Mouse (Mus musculus) monocyte, adult 5-6 weeks (primary cell): Measurements from ENCODE around the gene Agpat1. TPM values are rescaled to one million over a fixed set of nuclear protein-coding genes. Genes with fewer than 3 reads are reported as not detected.

Source experiments
- ATAC-seq: fragments of 153-309, 156-312 bp; replicated peaks from 2 replicates; pipeline ENCODE4 v1.8.0; 2017; ENCODE audit warnings: mild to moderate bottlenecking; ENCODE audit not compliant: low TSS enrichment, insufficient number of reproducible peaks, severe bottlenecking, poor library complexity, low FRiP score
- total RNA-seq: library from RNA; stranded (forward); fragments of 200-1000, 200-491, 200-594 nt; gene quantifications from 3 replicates; pipeline ENCODE4 v1.2.3, GENCODE M21; 2017

The Agpat1 gene
- total RNA-seq, 1 experiment from 2014 or later: 14.3 TPM

DNA sequence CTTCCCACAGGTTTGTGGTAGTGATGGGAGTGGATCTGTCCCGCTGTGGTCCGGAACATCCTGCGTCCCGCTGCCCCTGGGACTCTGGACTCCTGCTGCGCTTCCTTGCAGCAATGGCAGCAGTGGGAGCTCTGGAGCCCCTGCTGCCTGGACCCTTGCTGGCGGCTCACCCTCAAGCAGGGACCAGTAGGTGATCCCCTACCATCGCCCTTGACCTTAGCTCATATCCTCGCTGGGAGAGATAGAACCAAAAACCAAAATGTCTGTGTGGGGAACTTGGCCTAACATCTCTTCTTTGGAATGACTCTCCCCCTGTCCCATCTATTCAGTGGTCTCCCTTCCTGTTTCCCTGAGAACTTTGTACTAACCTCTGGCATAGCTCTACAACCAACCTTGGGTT is 20.2 kb upstream of the Agpat1 start:
- no peak for ATAC-seq

DNA sequence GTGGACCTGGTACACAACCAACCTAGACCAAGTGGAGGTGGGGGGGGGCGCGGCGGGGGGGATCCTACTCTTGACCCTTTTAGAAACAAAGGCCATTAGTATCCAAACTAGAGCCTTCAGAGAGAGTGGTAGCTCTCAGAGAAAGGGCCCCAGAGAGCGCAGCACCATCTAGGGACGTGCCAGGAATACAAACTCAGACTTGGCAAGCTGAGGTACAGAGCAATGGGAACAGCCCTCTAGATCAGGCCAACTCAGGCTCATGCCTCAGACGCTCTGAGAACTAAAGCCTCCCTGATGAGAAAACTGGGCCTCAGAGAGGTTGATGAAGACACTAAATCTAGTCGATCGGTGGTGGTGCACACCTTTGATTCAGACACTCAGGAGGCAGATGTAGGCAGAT is 18.9 kb upstream of the Agpat1 start:
- ATAC-seq: no peak

DNA sequence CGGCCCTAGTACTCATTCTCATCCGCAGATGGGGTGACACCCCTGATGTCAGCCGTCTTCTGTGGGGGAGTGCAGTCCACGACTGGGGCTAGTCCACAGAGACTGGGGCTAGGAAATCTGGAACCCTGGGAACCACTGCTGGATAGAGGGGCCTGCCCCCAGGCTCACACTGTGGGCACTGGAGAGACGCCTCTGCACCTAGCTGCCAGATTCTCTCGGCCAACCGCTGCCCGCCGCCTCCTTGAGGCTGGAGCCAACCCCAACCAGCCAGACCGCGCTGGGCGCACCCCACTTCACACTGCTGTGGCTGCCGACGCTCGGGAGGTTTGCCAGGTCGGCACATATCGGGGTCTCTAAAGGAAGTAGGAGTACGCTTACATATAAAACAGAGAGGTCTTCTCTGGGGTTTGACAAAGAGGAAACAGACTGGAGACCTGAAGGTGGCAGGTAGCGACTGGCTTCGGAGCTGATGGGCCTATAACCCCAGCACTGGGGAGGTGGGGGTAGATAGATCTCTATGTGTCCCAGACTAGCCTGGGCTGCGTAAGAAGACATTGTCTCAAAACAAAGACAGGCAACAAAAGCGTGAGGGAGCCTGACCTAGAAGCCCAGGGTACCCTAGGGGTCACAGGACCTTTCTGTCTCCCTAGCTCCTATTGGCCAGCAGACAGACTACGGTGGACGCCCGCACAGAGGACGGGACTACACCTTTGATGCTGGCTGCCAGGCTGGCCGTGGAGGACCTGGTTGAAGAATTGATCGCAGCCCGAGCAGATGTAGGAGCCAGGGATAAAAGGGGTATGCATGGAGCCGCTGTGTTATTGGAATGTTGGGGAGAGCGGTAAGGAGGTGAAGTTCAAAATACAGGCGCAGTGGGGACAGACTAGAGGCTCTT is 17.9 kb upstream of the Agpat1 start:
- ATAC-seq: no peak

DNA sequence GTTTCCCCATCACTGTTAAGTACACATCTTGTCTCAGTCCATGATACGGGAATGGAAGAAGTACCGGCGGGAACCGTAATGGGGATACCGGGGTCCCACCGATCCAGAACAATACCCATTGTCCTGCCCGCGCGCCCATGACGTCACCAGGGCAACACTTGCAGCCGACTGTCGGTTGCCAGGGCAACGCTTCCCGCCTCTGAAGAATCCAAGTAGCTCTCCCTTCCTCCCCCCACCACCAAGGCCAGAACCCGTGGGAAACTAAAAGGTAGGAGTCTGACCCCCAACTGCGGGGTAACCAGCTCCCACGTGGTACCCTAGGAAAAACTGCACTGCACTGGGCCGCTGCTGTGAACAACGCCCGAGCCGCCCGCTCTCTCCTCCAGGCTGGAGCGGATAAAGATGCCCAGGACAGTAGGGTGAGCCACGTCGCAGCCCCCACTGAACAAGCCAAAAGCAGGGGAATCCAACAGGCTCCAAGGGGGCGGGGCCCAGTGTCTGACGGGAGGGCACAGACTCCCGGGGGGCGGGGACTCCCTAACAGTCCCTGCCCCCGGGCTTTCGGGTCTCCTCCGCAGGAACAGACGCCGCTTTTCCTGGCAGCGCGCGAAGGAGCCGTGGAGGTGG is 17.2 kb upstream of the Agpat1 start:
- ATAC-seq: peak; percentile 21; the same call in 1 of the 2 replicates

DNA sequence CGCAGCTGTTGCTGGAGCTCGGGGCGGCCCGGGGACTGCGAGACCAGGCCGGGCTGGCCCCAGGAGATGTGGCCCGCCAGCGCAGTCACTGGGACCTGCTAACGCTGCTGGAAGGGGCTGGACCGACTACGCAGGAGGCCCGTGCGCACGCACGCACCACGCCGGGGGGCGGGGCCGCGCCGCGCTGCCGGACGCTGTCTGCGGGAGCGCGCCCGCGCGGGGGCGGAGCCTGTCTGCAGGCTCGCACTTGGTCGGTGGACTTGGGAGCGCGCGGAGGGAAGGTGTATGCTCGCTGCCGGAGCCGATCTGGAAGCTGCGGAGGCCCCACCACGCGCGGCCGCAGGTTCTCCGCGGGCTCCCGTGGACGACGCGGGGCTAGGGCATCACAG is 16.6 kb upstream of the Agpat1 start:
- peak; percentile 49 for ATAC-seq

DNA sequence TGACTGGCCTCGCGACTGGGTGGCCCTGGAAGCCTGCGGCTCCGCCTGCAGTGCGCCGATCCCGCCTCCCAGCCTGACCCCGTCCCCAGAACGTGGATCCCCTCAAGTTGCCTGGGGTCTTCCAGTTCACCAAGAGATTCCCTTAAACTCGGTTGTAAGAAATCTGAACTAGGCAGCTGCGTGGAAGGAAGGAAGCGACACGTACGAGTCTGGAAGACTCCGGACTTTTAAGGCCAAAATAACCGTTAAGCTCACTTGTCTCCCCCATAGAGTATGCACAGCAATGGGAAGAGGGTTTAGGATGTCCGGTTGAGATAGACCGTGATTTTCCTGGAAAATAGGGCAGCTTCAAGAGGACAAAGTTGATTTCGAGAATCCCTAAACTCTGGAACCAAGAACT is 16.2 kb upstream of the Agpat1 start:
- no peak for ATAC-seq

DNA sequence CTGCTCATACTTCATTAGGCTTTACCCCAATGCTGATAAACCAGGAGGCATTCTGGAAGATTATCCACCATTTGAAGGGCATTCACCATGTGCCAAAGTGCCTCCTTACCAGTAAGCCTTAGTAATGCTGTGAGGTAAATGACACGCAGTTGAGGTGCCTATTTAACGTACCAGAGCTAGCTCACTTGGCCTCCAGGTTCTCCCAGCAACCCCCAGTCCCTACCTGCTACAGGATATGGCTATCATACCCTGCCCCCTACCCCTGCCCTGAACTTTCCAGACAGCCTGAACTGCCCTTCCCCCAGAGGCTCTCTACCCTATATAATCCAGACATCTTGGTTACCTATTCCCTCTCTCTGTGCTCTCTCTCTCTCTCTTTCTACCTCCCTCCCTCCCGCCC is 15.3 kb upstream of the Agpat1 start:
- no peak for ATAC-seq

DNA sequence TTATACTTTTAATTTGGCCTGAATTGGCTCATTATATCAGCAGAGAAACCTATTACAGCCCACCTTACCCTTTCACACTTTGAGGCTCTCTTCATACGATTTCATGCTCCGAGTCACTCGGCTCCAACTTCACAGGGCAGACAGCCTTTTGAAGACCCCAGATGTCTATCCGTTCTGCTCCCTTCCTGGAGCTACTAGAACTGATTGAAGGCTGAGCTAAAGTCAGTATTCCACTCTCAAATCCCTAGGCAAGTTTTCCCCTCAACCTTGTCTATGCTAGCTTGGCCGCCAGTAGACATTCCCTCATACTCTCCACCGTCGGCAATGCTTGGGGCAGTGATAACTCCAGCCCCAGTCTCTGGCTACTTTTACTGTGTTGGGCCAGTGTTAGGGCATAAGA is 14.9 kb upstream of the Agpat1 start:
- no peak for ATAC-seq

DNA sequence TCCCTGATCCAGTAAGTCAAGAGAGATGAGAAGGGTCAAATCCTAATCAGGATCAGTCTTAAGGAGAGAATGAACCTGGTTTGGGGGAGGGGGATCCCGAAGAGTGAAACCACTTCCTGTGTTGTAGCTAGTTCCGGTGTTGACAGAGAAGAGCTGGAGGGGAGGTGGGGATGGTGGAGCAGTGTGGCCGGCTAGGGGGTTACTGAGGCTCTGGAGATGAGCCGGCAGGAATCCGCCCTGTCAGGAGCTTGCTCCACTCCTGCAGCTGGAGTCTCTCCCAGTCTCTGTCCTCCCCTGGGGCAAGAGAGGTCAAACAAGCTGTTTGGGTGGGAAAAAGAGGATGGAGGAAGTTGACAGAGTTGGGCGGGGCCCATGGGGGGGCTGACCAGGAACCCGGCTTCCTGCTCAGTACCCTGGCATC is 14.4 kb upstream of the Agpat1 start, which contains the start of gene Gpsm3:
Gene Gpsm3 (plus strand): TSS at position 126 of the 421 bp plus-strand sequence.
- ATAC-seq: 0 out of 2 replicates have a peak, but pooled peaks have one; percentile 5

DNA sequence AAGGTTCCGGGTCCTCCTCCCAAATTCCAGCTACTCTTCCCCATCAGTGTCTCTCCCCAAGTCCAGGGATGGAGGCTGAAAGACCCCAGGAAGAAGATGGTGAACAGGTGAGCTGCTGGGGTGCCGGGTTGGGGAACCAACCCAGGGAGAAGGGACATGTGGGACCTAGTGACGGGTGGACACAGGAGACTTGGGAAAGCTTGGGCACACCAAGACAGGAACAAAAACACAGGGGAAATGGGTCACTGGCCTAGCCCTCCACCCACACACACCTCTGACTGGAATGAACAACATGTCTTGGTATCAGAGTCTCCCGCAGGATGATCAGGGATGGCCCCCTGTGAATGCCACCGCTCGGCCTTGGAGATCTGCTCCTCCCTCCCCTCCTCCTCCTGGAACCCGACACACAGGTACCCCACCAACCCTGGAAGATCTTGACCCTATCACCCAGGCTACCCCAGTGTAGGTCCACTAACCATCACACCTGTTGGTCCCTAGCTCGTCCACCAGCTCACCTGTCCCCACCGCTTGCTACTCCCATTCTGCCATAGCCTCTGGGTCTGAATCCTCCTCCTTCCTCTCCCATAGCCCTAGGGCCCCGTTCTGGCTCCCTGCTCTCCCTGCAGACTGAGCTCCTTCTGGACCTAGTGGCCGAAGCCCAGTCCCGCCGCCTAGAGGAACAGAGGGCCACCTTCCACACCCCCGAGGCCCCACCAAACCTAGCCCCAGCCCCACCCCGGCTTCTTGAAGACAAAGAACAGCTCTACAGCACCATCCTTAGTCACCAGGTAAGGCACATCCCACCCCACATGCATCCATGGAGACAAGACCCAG is 13.7 kb upstream of the Agpat1 start:
- no peak for ATAC-seq

DNA sequence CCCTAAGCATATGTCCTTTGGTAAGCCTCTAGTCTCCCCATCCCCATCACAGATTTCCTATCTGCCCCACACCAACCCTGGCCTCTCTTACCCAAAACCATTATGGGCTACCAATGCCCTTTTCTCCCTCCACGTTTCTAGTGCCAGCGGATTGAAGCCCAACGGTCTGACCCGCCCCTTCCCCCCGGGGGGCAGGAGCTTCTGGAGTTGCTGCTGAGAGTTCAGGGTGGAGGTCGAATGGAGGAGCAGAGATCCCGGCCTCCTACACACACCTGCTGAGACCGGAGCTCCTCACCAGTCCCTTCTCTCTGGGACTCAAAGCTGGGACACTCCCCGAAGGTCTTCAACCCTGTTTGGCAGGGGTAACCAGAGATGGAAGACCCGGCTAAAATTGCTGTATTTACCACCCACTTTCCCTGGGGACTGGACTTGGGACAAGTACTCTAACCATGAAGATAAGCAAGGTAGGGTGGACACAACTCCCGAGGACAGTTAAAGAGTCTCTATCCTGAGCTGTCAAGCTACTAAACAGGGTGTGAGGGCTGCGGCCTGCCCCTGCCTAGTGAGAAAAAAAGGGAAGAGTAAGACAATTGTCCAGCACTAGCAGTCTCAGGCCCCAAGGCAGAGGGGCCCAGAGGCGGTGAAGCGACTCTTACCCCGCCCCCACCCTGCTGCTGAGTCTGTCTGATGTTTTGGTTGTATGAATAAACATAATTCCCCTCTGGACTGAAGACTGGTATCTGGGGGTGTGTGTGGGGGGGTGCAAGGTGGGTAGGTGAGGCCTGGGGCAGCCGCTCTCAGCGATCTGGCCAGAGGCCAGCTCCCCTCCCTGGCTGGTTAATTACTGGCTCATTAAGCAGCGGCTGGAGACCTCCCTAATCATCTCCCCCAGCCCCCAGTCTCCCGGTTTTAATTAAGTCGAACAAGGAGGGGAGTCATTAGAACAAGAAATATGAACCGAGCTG is 12.8 kb upstream of the Agpat1 start, which contains the start of gene Pbx2:
Gene Pbx2 (plus strand): TSS at position 238 of the 965 bp plus-strand sequence.
- ATAC-seq: peak; percentile 29

DNA sequence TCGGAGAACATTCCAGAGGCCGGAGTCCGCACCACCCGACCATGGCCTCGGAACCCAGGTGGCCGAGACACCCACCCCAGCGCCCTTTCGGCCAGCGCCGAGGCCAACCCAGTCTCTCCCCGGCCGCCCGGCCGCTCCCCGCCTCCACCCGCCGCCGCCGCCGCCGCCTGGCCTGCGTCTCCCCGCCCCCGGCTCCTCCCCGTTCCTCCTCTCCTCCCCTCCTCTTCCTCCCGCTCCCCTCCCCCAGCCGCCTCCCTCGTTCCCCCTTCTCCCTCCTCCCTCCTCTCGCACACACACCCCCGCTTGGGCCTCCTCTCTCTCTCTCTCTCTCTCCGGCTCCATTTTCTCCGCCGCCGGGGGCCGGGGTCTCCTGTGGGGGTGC is 12.1 kb upstream of the Agpat1 start:
- peak; percentile 40 for ATAC-seq

DNA sequence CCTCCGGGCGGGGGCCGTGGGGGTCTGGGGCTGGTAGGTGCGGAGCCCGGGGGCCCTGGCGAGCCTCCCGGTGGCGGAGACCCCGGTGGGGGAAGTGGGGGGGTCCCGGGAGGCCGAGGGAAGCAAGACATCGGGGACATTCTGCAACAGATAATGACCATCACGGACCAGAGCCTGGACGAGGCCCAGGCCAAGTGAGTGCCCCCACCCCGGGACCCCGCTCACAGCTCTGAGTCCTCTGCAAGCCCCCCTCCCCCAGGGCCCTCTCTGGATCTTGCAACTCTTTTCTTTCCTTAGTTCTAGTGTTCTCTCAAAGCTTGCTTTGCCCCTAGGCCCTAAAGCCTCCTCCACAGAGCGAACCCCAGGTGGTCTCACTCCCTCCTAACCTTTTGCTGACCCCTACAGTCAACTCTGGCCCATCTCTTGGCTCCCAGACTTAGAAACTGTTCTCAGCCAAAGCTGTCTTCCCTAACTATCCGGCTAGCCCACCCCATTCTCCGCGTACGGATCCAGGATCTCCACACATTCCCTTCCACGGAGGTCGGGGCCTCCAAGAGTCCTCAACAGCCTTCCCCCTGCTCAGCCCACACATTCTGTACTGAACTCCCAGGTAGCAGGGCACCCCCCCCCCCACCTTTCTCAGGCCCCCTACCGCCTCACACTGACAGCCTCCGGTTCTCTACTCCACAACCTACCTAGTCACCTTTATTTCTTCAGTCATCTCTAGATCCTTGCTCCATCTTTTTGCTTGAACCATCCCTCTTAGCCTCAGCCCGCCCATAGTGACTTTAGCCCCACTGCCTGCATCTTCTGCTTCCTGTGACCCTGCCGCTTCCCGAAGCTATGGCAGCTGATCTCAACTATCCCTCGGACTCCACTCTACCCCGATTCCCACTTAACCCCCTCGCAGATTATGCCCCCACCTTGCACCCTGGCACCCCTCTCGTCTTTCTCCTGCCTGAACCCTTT is 11.2 kb upstream of the Agpat1 start:
- no peak for ATAC-seq

DNA sequence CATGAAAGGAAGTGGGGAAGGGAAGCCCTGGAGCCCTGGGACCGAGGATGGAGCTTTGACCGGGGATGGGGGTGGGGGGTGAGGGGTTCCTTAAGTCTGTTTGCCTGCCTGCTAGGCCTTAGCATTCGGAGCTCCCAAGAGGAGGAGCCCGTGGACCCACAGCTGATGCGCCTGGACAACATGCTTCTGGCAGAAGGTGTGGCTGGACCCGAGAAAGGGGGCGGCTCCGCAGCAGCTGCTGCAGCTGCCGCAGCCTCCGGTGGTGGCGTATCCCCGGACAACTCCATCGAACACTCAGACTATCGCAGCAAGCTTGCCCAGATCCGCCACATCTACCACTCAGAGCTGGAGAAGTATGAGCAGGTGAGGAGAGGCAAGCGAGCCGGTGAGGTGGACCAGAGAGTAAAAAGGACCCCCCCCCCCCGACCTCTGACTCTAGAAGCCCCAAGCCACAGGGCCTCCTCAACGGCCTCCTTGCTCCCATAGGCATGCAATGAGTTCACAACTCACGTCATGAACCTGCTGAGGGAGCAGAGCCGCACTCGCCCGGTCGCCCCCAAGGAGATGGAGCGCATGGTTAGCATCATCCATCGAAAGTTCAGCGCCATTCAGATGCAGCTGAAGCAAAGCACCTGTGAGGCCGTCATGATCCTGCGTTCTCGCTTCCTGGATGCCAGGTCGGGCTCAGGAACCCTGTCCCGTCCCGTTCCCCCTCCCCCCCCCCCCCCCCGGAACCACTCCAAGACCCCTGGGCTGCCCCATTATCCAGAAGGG is 10.1 kb upstream of the Agpat1 start:
- ATAC-seq: no peak

DNA sequence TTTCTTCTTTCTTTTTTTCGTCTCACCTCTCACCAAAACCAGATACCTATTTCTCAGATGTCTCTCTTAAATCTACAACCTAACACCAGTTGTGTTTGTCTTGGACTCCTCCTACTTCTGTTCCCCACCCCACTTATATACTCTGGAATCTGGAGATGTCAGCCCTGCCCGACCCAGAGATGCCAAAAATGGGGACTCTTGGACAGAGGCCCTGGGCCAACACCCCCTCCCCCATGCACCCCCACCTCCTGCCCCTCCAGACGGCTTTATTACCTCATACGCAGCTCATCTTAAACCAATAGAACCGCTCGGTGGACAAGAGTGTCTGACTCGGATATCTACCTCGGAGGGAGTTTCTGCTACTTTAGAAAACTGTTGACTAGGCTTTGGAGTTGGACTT is 8.0 kb upstream of the Agpat1 start:
- ATAC-seq: no peak

DNA sequence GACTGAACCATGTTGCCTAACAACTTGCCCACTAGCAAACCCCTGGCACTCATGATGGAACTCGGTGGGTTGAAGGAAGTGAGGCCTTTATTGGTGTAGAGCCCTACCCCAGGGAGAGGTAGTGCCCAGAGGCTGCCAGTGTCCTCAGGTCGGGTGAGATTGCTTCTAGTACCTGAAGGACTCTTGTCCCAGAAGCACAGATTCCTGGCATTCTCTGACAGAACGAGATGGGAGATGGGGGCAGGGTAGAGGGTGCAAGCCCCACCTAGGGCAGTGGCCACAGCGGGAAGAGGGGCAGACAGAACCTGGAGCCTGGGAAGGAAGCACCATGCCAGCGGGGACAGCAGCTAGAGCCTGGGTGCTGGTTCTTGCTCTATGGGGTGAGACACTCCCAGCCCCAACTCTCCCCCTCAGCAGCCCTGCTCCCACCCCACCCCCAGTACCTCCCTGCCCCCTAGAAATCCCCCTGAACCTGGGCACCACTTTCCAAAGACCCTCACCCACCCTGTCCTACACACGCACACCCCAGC is 6.4 kb upstream of the Agpat1 start, which contains the start of gene Ager:
Gene Ager (plus strand): TSS at position 297 of the 530 bp plus-strand sequence.
- no peak for ATAC-seq
